Mouse (Mus musculus) C2C12 (cell line): Measurements from ENCODE around the gene Rplp0.

Experiments
- CTCF ChIP-seq: IDR thresholded peaks from one replicate; pipeline ENCODE4 v1.5.1; 2011; ENCODE audit not compliant: control insufficient read depth, insufficient read depth, insufficient read length
- FOSL1 ChIP-seq: IDR thresholded peaks from one replicate; pipeline ENCODE4 v1.8.0; 2011; ENCODE audit warnings: mild to moderate bottlenecking, low read length; ENCODE audit not compliant: poor library complexity, insufficient read depth, severe bottlenecking
- MAX ChIP-seq: IDR thresholded peaks from one replicate; pipeline ENCODE4 v1.6.1; 2011; ENCODE audit warnings: mild to moderate bottlenecking, control low read depth
- MYOD1 ChIP-seq: IDR thresholded peaks from one replicate; pipeline ENCODE4 v1.6.1; 2011; ENCODE audit warnings: low read depth; ENCODE audit not compliant: control insufficient read depth, insufficient read length
- MYOG ChIP-seq: IDR thresholded peaks from one replicate; pipeline ENCODE4 v1.6.1; 2011; ENCODE audit not compliant: control insufficient read depth, insufficient read length; ENCODE audit errors: extremely low read depth
- USF1 ChIP-seq: IDR thresholded peaks from one replicate; pipeline ENCODE4 v1.6.1; 2011; ENCODE audit warnings: low read depth, mild to moderate bottlenecking, control low read depth, moderate library complexity

DNA sequence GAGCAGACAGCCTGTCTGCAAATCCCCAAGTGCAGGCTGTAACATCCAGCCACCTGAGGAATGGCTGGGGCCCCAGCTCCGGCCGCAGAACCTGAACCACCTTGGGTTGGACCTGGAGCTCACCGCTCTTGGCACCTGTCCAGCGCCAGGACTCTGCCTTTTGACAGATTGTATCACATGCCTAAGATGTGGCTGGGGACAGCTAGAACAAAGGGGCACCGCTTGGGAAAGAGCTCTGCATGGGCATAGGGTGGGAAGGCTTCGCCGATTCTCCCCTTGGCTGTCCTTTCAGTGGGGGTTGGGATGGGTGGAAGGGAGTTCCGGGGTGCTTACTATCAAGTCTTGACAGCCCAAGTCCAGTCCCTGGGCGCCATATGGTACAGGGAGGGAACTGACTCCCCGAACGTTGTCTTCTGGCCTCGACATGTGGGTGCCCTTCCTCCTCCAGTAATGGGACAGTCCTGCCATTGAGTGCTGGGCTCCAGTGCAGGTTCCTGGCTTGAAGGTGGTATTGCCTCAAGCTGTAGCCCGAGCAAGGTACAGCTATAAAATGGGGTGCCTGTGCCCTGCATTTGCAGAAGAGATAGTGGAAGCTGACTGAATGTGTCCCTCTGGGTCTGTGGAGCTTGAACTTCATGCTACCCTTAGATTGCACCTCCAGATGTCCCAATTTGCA, 21.1 kb upstream of the Rplp0 start:
- TF ChIP-seq CTCF = no peak
- TF ChIP-seq MAX = no peak
- no peak for TF ChIP-seq USF1
- TF ChIP-seq MYOG = no peak
- TF ChIP-seq MYOD1 = no peak
- TF ChIP-seq FOSL1 = no peak
